Mouse (Mus musculus) bone marrow, adult 2 months (tissue): Measurements from ENCODE around the gene Pgc.

Source experiments
- CTCF ChIP-seq: fragments of 200-500 bp; IDR thresholded peaks from 2 replicates; pipeline ENCODE4 v1.5.1; 2011; ENCODE audit warnings: low read length, control low read depth; ENCODE audit not compliant: control insufficient read depth, insufficient read depth
- POLR2A ChIP-seq: fragments of 200-500 bp; IDR thresholded peaks from 2 replicates; pipeline ENCODE4 v1.6.1; 2011; ENCODE audit warnings: low read depth, mild to moderate bottlenecking, control low read depth, low read length, borderline replicate concordance; ENCODE audit not compliant: control insufficient read depth

DNA sequence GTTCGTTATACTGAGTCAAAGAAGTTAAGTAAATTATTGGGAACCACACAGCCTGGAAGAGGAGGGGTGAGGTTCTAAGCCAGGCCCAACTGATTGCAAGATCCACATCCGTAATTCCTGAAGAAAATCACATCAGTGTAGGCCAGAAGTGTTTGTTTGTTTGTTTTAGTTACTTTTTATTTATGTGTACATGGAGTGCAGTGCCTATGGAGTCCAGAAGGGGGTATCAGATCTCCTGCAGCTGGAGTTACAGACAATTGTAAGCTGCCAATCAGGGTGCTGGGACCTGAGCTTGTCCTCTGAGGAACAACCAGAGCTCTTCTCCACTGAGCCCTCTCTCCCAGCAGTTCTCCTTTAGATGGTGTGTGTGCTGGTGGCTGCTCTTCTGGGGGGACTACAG is 13.5 kb downstream of the Pgc start:
- TF ChIP-seq CTCF (no peak), POLR2A (no peak)
